Mouse (Mus musculus) WW6 (cell line): ENCODE results near the gene A430078G23Rik.
"Not testable (repeated sequence)": the region's sequence is repeated elsewhere in the genome, so short reads cannot be mapped to it uniquely, and the experiment has no call there.

Experiments used
- DNase-seq: peaks from one replicate; pipeline ENCODE4 v3.0.0-alpha.2; 2013; ENCODE audit warnings: low read depth, low spot score

Gene A430078G23Rik

GRCm38 (mm10) chr8:3353189-3353810 lies at the start of gene A430078G23Rik:
TSS of gene A430078G23Rik (plus strand) at chr8:3353415.
- DNase-seq: no peak

GRCm38 (mm10) chr8:3308205-3308800 lies 44.9 kb upstream of the A430078G23Rik start:
- DNase-seq: not testable (repeated sequence)

GRCm38 (mm10) chr8:3309636-3310035 lies 43.6 kb upstream of the A430078G23Rik start:
- no peak for DNase-seq

DNA sequence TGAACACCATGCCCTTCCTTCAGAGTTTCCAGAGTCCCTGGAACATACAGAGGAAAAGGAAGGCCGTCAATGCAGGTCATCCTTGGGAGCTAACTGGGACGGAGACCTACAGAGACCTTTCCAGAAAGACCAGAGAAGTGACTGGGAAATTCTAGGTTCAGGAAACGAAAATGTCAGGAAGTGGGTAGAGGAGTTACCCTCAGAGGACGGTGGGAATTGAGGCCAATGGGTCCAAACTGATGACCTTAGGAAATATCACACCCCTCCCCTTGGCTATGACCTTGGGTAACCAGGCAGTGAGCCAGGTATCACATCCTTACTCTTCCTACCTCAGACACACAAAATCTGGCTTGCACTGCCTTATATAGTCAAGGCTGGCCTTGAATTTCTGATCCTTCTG lies 41.7 kb upstream of the A430078G23Rik start:
- no peak for DNase-seq

- not testable (repeated sequence) for DNase-seq
Measured at GRCm38 (mm10) chr8:3313417-3313816, 39.8 kb upstream of the A430078G23Rik start.

DNA sequence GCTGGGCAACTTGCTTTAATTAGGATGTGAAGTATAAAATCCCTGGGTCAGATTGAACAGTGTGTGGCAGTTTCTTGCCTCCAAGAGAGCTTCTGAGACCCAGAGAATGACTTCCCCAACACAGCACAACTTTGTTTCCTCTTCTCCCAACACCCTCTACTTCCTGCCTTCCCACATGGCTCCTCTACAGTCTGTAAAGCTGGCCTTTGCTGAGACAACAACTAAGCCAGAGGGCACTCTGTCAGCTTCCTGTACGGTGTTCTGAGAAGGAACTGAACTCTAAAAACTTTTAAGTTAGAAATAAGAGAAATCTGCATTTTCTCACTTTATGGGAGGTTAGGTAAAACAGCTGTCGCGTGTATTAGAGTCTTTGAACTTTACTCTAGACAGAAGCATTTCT lies 39.4 kb upstream of the A430078G23Rik start:
- DNase-seq: no peak

GRCm38 (mm10) chr8:3314345-3314744 lies 38.9 kb upstream of the A430078G23Rik start:
- no peak for DNase-seq

DNA sequence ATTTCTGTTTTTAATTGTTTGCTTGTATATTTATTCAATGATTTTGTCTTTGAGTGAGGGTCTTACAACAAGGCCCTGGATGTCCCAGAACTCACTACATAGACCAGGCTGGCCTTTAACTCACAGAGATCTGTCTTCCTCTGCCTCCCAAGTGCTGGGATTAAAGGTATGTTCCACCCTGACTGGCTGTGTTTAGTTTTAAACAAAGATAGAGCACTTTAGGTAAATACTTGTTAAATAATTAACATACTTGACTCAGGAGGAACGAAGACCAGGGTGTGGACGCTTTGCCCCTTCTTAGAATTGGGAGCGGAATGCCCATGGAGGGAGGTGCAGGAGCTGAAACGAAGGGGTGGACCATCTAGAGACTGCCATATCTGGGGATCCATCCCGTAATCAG lies 36.6 kb upstream of the A430078G23Rik start:
- DNase-seq: no peak

DNA sequence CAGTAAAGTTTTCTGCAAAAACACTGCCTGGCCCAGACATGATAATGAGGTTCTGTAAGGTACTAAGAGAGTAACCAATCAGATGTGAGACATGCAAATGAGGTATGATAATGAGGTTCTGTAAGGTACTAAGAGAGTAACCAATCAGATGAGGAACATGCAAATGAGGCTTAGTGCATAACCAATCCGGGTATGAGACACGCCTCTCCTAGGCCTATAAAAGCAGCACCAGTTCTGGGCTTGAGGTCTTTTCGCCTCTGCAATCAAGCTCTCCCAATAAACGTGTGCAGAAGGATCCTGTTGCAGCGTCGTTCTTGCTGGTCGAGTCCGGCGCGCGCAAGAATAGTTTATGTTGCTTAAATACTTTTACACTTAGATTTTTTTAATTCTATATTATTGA lies 33.9 kb upstream of the A430078G23Rik start:
- DNase-seq: not testable (repeated sequence)

DNA sequence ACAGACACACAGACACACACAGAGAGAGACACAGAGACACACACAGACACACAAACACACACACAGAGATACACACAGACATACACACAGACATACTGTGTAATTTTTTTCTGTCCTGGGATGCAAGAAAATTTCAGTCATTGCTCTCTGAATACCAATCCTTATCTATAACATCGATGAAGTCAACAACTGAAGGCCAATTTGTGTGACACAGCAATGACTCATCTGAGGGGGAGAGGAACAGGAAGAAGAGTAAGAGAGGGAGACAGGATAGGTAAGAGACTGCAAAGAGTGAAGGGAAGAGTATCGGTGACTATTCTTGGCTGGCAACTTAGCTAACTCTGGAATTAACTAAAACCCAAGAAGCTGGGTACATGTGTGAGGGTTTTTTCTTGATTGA lies 29.0 kb upstream of the A430078G23Rik start:
- no peak for DNase-seq

DNA sequence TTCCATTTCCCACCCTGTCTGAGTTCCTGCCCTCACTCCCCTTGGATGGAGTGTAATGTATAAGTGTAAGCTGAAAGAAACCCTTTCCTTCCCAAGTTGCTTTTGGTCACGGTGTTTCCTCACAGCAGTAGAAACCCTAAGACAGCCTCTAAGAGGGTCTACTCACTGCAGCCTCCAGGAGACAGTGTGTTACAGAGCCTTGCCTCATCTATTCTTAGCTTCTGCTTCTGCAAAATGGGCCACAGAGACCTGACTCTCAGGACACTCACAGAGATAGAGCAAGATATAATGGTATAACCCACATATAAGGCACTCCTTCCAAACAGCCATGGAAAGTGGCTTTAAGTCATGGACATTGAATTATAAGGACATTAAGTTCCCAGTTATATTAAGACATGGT lies 26.2 kb upstream of the A430078G23Rik start:
- no peak for DNase-seq

DNA sequence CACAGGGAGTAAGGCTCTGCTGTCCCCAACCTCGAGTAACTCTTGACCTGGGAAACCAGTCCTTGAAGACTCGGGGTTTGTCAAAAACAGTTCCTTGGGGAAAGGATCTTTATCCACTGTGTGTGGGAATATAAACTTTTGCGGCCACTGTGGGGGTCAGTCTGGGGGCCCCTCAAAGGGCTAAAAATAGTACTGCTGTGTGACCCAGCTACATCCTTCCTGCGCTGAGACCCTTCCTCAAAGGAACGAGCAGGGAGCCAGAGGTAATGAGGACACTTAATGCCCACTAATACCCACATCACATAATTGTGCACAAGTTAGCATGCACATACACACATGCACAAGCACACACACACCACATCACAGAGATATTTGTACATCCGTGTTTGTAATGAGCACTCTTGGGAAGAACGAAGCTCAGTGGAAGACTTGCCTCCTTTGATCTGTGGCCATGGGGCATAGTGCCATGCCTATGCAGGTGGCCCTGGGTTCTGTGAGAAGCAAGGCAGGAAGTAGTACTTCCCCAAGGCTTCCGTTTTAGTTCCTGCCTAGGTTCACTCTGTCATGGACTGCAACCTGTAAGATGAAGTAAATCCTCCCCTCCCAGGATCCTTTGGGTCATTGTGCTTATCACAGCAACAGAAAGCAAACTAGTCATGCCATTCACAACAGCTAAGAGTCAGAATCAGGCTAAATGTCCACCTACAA lies 25.5 kb upstream of the A430078G23Rik start:
- DNase-seq: no peak

DNA sequence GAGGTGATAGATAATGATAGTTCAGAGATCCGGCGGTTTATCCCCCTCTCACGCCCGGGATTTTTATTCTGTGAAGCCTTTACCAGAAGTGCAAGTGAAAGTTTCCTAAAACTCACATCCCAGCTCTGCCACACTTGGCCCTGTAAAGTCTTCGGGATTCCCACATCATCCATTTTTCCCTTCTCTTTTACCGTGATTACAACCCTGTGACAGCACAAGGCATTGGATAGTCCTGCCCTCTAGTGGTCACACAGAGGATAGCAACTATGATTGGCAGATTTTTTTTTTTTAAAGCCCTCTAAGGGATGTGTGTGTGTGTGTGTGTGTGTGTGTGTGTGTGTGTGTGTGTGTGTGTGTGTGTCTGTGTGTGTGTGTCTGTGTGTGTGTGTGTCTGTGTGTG lies 22.6 kb upstream of the A430078G23Rik start:
- DNase-seq: peak; percentile 33

GRCm38 (mm10) chr8:3331692-3332091 lies 21.5 kb upstream of the A430078G23Rik start:
- DNase-seq: no peak

DNA sequence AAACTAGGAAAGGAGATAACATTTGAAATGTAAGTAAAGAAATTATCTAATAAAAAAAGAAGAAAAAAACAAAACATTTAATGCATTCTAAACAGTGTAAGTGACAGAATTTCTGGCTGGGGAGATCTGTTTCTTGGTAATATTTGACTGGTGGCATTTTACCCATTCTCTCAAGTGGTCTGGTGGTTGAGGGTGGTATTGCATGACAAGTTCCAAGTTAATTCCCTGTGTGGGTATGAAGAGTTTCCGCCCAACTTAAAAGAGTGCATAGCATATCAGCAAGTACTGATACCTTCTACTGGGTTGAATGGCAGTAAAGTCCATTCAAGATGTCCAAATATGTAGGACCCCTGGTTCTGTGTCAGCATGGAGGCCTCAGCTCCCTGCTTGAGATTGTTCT lies 17.3 kb upstream of the A430078G23Rik start:
- DNase-seq: no peak

DNA sequence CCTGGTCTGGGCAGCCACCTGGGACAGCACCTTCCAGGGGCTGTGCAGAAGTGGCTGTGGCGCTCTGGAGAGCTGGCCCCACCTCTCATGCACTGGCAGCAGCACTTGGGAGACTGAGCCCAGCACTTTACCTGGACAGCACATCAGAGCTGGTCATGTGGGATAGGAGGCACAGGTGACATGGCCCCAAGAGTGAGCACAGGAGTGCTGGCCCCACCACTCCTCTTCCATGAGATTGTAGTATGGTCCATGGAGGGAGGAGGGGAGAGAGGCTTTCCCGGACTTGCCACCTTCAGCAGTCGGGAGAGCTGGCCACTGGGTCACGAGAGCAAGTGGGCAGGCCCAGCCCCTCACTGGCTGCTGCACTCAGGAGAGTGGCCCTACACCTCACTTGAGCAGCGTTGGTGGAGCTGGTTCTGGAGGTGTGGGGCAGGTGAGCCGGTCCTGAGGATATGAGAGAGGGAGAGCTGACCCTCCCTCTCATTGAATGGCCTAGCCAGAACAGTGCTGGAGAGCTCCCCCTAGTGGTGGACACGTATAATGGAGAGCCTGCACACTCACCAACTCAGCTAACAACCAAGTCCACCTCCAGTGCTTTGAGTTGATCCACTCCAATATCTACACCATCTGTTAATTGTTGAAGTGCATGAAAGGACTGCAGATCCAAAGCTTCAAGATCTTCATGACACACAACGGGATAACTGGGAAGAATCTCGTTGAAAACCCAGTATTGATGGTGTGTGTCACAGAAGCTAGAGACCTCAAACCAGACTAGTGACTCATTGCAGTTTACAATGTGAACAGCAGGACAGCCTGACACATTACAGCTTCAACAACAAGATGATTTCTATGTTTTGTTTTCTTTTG lies 16.3 kb upstream of the A430078G23Rik start:
- DNase-seq: no peak

- DNase-seq: not testable (repeated sequence)
Measured at GRCm38 (mm10) chr8:3337525-3337824, 15.7 kb upstream of the A430078G23Rik start.

DNA sequence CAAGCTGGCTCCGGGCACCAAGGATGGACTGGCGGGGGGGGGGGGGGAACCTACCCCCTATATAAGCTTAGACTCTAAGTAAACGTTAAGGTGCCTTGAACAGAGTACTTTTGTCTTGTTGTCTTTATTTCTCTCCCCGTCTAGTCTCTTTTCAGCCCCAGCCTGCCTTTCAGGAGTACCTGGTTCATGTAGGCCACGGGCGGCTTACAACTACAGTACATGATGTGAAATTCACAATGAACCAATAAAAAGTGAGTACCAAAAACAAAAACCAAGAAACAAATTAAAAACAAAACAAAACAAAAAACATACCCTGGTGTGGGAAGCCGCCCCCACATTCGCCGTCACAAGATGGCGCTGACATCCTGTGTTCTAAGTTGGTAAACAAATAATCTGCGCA lies 15.2 kb upstream of the A430078G23Rik start:
- no peak for DNase-seq

GRCm38 (mm10) chr8:3340711-3341110 lies 12.5 kb upstream of the A430078G23Rik start:
- not testable (repeated sequence) for DNase-seq

DNA sequence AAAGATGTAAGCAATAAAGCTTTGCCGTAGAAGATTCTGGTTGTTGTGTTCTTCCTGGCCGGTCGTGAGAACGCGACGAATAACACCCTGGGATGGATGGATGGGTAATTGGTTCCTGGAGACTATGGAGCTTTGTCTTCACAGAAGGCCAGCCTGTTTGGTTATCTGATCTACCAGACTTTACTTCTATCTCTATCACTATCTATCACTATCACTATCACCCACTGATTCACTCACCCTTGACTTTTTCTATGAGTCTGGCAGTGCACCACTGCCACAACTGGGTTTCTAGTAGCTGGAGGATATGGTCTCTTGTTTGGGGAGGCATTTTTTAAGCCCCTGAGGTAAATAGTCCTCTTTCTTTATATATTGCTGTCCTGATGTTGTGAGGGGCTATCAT lies 7.9 kb upstream of the A430078G23Rik start:
- no peak for DNase-seq

GRCm38 (mm10) chr8:3346691-3347413 lies 6.4 kb upstream of the A430078G23Rik start:
- DNase-seq: no peak
